ENCODE assay signal across 23 mouse cellular contexts in genomic region chr1:191304216-191304615, GRCm38 (mm10). TPM values are rescaled to one million over a fixed set of nuclear protein-coding genes. Genes with fewer than 3 reads are reported as not detected.
A peak's percentile ranks its signal among the peaks of the same experiment; 100 is the strongest.
DNase-seq lines count a peak whose midpoint lies in the region; ATAC-seq and TF ChIP-seq lines count a peak whose summit lies in the region.
"Had no signal": no experiment of that assay in that cellular context is flagged by ENCODE, and none has a peak within 500 bp of the region (broad histone marks: within the 10 kb centered on the region; RNA-seq: fewer than 3 reads in every experiment).

No protein-coding gene starts in this region.

- H3K4me1 ChIP-seq in heart, embryonic 11.5 days (ENCODE audit: control insufficient read depth, insufficient read depth, low read length): peaks cover 6% of the 10 kb centered on the region; the same call in 1 of the 2 replicates
- H3K4me1 ChIP-seq in heart, embryonic 12.5 days (replicated peaks): peaks cover 15% of the 10 kb centered on the region
- peaks cover 4% of the 10 kb centered on the region; the same call in 1 of the 2 replicates for H3K4me1 ChIP-seq in lung, postnatal 0 days (ENCODE audit: insufficient read depth, low read depth, low read length)
- no peaks in the 10 kb centered on the region for H3K4me1 ChIP-seq in intestine, postnatal 0 days (replicated peaks; ENCODE audit: control insufficient read depth, insufficient read depth, low read length)
- H3K4me1 ChIP-seq: embryonic facial prominence, embryonic 13.5 days; forebrain, embryonic 12.5 days; forebrain, embryonic 15.5 days; hindbrain, embryonic 15.5 days had no signal

- DNase-seq in lung, postnatal 0 days (ENCODE audit: low spot score): peak; percentile 21
- no peak for DNase-seq in lung, postnatal 14 days
- DNase-seq in embryo, embryonic 11 days: no peak
- DNase-seq: adrenal gland, postnatal 25 days; cerebellum, adult 11 months; cerebellum, adult 2 months; cerebellum, adult 9-11 months; cerebellum, postnatal 25 days; gastrocnemius, postnatal 25 days; heart, adult 18-20 months; kidney, adult 11 months had no signal

- 0 out of 2 replicates have a peak overlapping the region, but pooled peaks have one; percentile 22 for H3K9ac ChIP-seq in heart, embryonic 11.5 days (ENCODE audit: low read depth, low read length)
- H3K9ac ChIP-seq in heart, embryonic 12.5 days: no peak overlapping the region
- H3K9ac ChIP-seq in lung, postnatal 0 days (replicated peaks; ENCODE audit: low read depth): no peak overlapping the region
- no peak overlapping the region for H3K9ac ChIP-seq in intestine, postnatal 0 days (ENCODE audit: low read depth, low read length)
- H3K9ac ChIP-seq: embryonic facial prominence, embryonic 13.5 days; forebrain, embryonic 12.5 days; forebrain, embryonic 15.5 days; hindbrain, embryonic 12.5 days; hindbrain, embryonic 15.5 days had no signal

- TF ChIP-seq CTCF in lung, postnatal 0 days (IDR thresholded peaks at IDR 0.05): no peak
- no peak for TF ChIP-seq CTCF in intestine, postnatal 0 days (IDR thresholded peaks at IDR 0.05; ENCODE audit: low read depth)

- no peak for TF ChIP-seq EP300 in lung, postnatal 0 days (IDR thresholded peaks at IDR 0.05)

- no peaks in the 10 kb centered on the region for H3K36me3 ChIP-seq in heart, embryonic 11.5 days (ENCODE audit: control insufficient read depth, insufficient read depth, low read length)
- peaks cover 19% of the 10 kb centered on the region for H3K36me3 ChIP-seq in heart, embryonic 12.5 days
- no peaks in the 10 kb centered on the region for H3K36me3 ChIP-seq in lung, postnatal 0 days (ENCODE audit: insufficient read depth, low read length)
- H3K36me3 ChIP-seq in intestine, postnatal 0 days (ENCODE audit: control insufficient read depth, insufficient read depth): peaks cover 5% of the 10 kb centered on the region; the same call in 1 of the 2 replicates

- no peak for ATAC-seq in heart, embryonic 11.5 days (replicated peaks; ENCODE audit: insufficient number of reproducible peaks, low FRiP score, low TSS enrichment)
- no peak for ATAC-seq in heart, embryonic 12.5 days (ENCODE audit: insufficient number of reproducible peaks, low FRiP score)
- ATAC-seq in lung, postnatal 0 days: peak; percentile 25; the same call in 1 of the 2 replicates
- ATAC-seq in intestine, postnatal 0 days: peak; percentile 81
- ATAC-seq: activated CD4-positive, CD25-positive, alpha-beta regulatory T cell, adult 4 months; CD4-positive, CD25-positive, alpha-beta regulatory T cell, adult 4 months; forebrain, embryonic 15.5 days had no signal

- H3K27ac ChIP-seq in heart, embryonic 11.5 days (ENCODE audit: low read depth, low read length): no peak overlapping the region
- H3K27ac ChIP-seq in heart, embryonic 12.5 days (ENCODE audit: poor library complexity, severe bottlenecking): no peak overlapping the region
- H3K27ac ChIP-seq in lung, postnatal 0 days (ENCODE audit: low read length): 0 out of 2 replicates have a peak overlapping the region, but pooled peaks have one; percentile 7
- H3K27ac ChIP-seq in intestine, postnatal 0 days (ENCODE audit: low read depth, low read length): peak overlapping the region; percentile 46; the same call in 1 of the 2 replicates
- H3K27ac ChIP-seq: embryonic facial prominence, embryonic 10.5 days; embryonic facial prominence, embryonic 13.5 days; forebrain, embryonic 12.5 days; forebrain, embryonic 15.5 days; hindbrain, embryonic 12.5 days; hindbrain, embryonic 15.5 days had no signal

- H3K9me3 ChIP-seq in heart, embryonic 11.5 days (replicated peaks; ENCODE audit: control insufficient read depth, low read length): no peaks in the 10 kb centered on the region
- H3K9me3 ChIP-seq in heart, embryonic 12.5 days (replicated peaks): 0 out of 2 replicates have a peak, but pooled peaks cover 2% of the 10 kb centered on the region
- H3K9me3 ChIP-seq in lung, postnatal 0 days (ENCODE audit: low read length): no peaks in the 10 kb centered on the region
- no peaks in the 10 kb centered on the region for H3K9me3 ChIP-seq in intestine, postnatal 0 days (ENCODE audit: control insufficient read depth)
- H3K9me3 ChIP-seq: embryonic facial prominence, embryonic 10.5 days; embryonic facial prominence, embryonic 13.5 days; forebrain, embryonic 12.5 days; forebrain, embryonic 15.5 days; hindbrain, embryonic 12.5 days; hindbrain, embryonic 15.5 days had no signal

- no peak overlapping the region for H3K4me2 ChIP-seq in heart, embryonic 11.5 days
- no peak overlapping the region for H3K4me2 ChIP-seq in heart, embryonic 12.5 days
- no peak overlapping the region for H3K4me2 ChIP-seq in lung, postnatal 0 days (replicated peaks; ENCODE audit: low read depth, low read length)
- no peak overlapping the region for H3K4me2 ChIP-seq in intestine, postnatal 0 days (replicated peaks; ENCODE audit: low read depth)
- H3K4me2 ChIP-seq: embryonic facial prominence, embryonic 13.5 days; forebrain, embryonic 12.5 days; forebrain, embryonic 15.5 days; hindbrain, embryonic 12.5 days; hindbrain, embryonic 15.5 days had no signal

- no peaks in the 10 kb centered on the region for H3K27me3 ChIP-seq in heart, embryonic 11.5 days (ENCODE audit: control insufficient read depth, insufficient read depth, low read length)
- no peaks in the 10 kb centered on the region for H3K27me3 ChIP-seq in heart, embryonic 12.5 days (replicated peaks)
- H3K27me3 ChIP-seq in lung, postnatal 0 days (replicated peaks; ENCODE audit: insufficient read depth, low read length): no peaks in the 10 kb centered on the region
- H3K27me3 ChIP-seq in intestine, postnatal 0 days (replicated peaks; ENCODE audit: control insufficient read depth, insufficient read depth, low read length): no peaks in the 10 kb centered on the region
- H3K27me3 ChIP-seq: embryonic facial prominence, embryonic 13.5 days; forebrain, embryonic 12.5 days; forebrain, embryonic 15.5 days; hindbrain, embryonic 12.5 days; hindbrain, embryonic 15.5 days had no signal

- no peak overlapping the region for H3K4me3 ChIP-seq in heart, embryonic 11.5 days (ENCODE audit: low read depth, low read length)
- H3K4me3 ChIP-seq in heart, embryonic 12.5 days: no peak overlapping the region
- no peak overlapping the region for H3K4me3 ChIP-seq in lung, postnatal 0 days (ENCODE audit: low read depth, low read length)
- no peak overlapping the region for H3K4me3 ChIP-seq in intestine, postnatal 0 days (ENCODE audit: low read depth, low read length)
- H3K4me3 ChIP-seq: embryonic facial prominence, embryonic 10.5 days; embryonic facial prominence, embryonic 13.5 days; erythroblast, embryonic 14.5 days; forebrain, embryonic 12.5 days; forebrain, embryonic 15.5 days; hindbrain, embryonic 12.5 days; hindbrain, embryonic 15.5 days had no signal

- WGBS in heart, embryonic 11.5 days (ENCODE audit: insufficient replicate concordance): 61% methylated on average over 6 of the region's 6 CpGs
- 52% methylated on average over 6 of the region's 6 CpGs for WGBS in heart, embryonic 12.5 days
- 48% methylated on average over 6 of the region's 6 CpGs for whole genome bisulfite sequencing in lung, postnatal 0 days
- 55% methylated on average over 6 of the region's 6 CpGs for WGBS in intestine, postnatal 0 days

RNA-seq across cellular contexts. Expression of gene Nenf, which starts 13.8 kb away (rescaled TPM):
- 106 and 111 TPM in 2 replicates for polyA plus RNA-seq in heart, embryonic 11.5 days (2014; fragmentation: Nextera tagmentation; extraction: Ambion mirVana)
- polyA plus RNA-seq in heart, embryonic 12.5 days (2016; fragmentation: Nextera tagmentation; extraction: Ambion mirVana): 103 and 105 TPM in 2 replicates
- polyA plus RNA-seq in lung, postnatal 0 days (2015; fragmentation: Nextera tagmentation; extraction: Ambion mirVana): 149 and 177 TPM in 2 replicates
- polyA plus RNA-seq in intestine, postnatal 0 days (2015; fragmentation: Nextera tagmentation; extraction: Ambion mirVana): 171 and 174 TPM in 2 replicates

RNA-seq across cellular contexts. Expression of gene Tmem206, which starts 21.5 kb away (rescaled TPM):
- 18.7 and 19.0 TPM in 2 replicates for polyA plus RNA-seq in heart, embryonic 11.5 days (2014; fragmentation: Nextera tagmentation; extraction: Ambion mirVana)
- polyA plus RNA-seq in heart, embryonic 12.5 days (2016; fragmentation: Nextera tagmentation; extraction: Ambion mirVana): 16.6 and 18.1 TPM in 2 replicates
- polyA plus RNA-seq in lung, postnatal 0 days (2015; fragmentation: Nextera tagmentation; extraction: Ambion mirVana): 13.1 and 14.7 TPM in 2 replicates
- 14.6 and 15.4 TPM in 2 replicates for polyA plus RNA-seq in intestine, postnatal 0 days (2015; fragmentation: Nextera tagmentation; extraction: Ambion mirVana)

Comparison
In these comparisons a context has a peak if more than half of its experiments do, and no peak if none do; other contexts are left out.
1. ATAC-seq: peak in lung, postnatal 0 days (single experiment) and intestine, postnatal 0 days (single experiment); none in heart, embryonic 11.5 days (single experiment) and heart, embryonic 12.5 days (single experiment).
2. H3K27ac ChIP-seq: peak in lung, postnatal 0 days (single experiment) and intestine, postnatal 0 days (single experiment); none in heart, embryonic 11.5 days (single experiment) and heart, embryonic 12.5 days (single experiment).